Mouse (Mus musculus) urinary bladder, postnatal 10 days (tissue): ENCODE measurements around the gene Vti1b.

Source experiments
- DNase-seq: peaks from one replicate; pipeline ENCODE4 v3.0.0; 2022; ENCODE audit warnings: low spot score

Gene Vti1b

DNA sequence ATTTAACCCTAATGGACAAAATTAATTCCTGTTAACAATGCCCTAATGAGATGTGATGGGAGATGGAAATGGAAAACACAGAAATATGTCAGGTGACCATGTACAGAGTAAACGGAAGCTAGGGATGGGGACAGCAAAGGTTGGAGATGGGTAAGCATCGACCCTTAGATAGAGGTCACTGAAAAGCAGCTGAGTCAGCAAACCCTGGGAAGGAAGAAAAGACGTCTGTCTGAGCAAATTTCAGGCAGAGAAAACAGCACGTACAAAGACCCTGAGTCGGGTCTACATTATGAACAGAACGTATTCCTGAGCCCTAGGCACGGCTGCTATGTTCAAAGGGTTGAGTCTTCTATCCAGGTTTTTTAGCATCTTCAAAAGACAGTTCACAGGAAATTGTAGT lies 35.5 kb downstream of the Vti1b start:
- no peak for DNase-seq

DNA sequence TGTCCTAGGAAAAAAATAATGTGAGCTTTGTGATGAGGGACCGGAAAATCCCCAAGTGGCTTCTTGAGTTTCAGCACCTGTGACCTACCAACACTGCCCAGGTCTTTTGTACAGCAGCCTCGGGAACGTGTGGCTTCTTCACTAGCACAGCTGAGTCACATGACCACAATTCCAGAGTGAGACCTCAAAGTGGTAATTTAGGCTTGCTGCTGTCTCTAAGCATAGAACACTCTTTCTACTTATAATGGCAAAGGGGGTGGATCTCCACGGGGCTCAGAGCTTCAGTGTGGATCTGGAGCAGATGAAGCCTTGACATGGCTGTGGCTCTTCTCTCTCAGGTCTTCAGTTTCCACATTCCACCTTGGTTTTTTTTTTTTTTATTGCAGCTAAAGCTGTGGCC lies 37.4 kb downstream of the Vti1b start:
- DNase-seq = no peak

DNA sequence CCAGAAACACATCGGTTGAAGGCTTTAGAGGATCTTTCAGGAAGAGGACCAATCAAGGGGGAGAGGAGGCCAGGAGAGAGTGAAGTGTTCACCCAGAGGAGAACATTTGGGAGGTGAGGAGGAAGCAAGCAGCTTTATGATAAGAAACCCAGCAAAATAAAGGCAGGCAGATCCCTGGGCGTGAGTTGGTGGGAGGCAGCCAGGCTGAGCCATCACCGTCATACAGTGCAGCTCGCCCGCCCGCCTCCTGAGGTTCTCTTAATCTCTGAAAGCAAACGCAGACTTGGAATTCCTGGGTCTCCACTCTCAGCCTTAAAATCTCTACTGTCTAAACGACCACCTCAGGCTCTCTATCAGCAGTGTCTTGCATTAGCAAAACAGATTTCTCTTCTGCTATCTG lies 37.8 kb downstream of the Vti1b start:
- no peak for DNase-seq

DNA sequence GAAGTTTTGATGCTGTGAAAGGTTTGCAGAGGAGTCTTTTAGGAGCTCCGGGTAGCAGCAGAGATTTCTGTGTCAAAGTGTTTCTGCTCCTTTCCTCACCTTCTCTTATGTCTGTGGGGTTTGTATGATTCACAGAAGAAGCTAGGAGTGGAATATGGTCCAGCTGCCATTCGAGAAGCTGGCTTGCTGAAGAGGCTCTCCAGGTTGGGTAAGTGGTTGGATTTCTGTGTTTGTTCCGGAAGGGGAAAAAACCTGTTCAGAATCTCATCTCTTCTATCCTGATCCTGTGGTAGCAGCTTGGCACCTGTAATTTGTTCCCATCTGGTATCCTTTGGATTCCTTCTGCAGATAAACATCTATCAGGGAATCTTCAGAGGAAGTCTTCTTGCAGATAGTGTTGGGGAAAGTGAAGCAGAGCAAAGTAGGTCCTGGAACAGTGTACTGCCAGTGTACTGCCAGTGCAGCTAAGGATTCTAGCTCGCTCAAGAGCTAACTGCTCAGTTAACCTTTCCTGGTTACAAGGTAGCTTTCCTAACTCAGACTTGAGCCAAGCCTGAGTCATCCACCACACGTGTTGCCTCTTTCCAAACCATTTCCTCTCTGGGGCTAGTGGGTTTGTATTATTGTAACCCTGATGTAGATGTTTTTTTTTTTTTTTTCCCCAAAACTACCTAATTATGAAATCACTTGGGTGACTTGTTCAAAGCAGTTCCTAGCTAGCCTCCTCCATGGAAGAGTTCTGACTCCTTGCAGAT lies 40.6 kb downstream of the Vti1b start:
- no peak for DNase-seq

DNA sequence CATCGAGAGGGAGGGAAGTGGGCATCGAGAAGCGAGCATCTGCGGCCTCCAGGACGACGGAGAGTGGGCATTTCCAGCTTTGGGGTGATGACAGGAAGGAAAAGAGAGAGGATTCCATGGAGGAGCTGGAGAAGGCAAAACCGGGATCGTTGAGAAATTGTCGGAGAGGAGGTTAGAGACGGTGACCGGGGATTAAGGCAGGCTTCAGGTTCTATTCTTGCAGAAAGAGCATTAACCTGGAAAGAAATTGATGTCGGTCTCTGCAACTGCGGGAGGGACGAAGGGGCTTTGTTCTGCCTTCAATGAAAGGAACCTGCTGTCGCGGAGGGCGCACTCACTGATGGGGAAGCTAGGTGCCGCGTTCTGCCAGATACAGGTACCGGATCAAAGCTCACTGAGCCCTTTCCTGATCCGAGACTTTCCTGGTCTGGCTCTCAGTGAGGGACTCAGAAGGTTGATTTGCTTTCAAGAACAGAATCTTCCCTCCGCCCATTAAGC lies 41.2 kb downstream of the Vti1b start:
- DNase-seq = no peak

DNA sequence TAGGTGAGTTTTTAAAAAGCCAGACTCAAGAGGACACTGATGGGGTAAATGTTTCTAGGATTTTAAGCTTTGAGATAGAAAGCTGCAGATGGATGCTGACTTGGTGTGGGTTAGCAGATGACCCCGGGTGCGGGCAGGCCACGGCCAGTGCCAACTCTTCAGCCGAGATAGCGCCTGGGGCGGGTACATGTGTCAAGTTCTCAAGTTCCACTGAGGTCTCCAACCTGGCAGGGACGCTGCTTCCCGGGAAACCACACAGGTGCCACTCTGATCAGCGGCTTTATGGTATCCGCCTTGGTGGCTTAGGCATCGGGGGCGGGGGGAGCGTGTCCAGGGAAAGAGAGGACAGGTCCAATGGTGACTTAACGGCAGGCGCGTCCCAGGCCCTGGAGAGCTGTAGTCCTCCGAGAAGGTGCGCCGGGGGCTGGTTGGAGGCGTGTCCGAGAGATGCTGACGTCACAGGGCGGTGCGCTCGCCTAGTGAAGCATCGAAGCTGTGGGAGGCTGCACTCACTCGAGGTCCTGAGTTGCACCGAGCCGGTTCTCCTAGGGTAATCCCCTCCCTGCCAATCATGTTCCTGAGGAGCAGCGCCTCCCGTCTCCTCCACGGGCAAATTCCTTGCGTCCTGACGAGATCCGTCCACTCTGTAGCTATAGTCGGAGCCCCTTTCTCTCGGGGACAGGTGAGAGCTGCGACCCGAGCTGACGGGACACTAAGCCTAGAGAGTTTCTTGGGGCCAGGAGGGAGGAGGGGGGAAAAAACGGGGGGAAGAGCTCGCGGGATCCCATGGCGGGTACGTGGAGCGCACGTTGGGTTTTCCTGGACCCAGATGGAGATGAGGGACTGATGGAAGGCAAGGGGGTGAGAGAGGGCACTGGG lies 41.9 kb downstream of the Vti1b start, which contains the start of gene Arg2:
Gene Arg2 (plus strand): TSS at position 479 of the 879 bp plus-strand sequence.
- DNase-seq = peak; percentile 33

DNA sequence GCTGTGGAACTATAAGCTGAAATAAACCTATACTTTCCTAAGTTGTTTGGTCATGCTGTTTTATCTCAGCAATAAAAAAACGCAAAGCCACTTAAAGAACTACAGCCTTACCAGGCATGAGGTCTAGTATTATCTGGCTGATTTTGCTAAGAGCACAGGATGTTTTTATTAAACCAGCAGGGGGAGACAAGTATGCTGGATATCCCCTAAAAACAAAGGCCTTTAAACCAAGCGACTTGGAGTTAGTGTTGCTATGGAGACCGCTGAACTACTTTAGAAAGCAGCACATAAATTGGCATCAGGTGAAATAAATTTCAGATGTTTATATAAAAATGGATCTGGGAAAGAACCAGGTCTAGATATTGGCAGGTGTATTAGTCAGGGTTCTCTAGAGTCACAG lies 49.6 kb downstream of the Vti1b start:
- DNase-seq = no peak

DNA sequence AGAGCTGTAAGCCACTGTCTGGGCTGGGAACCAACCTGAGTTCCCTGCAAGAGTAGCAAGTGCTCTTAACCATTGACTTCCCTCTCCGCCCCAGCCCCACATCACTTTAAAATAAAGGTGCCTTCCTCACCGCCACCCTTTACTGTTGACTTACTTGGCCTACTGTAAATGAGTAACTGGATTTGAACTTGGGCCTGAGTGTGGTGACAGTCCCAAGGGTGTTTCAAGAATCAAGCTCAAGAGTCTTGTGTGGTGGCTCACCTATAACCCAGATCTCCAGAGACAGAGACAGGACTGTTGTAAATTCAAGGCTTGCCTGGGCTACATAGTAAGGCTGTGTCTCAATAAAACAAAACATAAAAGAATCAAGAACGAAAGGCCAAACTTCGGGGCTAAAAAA lies 53.5 kb downstream of the Vti1b start:
- no peak for DNase-seq
